Mouse (Mus musculus): Measurements from ENCODE around the gene Coro6.

The Coro6 gene

GRCm38 (mm10) chr11:77464684-77465083 lies 2.5 kb downstream of the Coro6 start:
- no peak for DNase-seq (ENCODE audit: low read depth, low spot score)

- no peak for DNase-seq (ENCODE audit: low read depth, low spot score)
These were observed 2.9 kb downstream of the Coro6 start for GRCm38 (mm10) chr11:77465111-77465510.

GRCm38 (mm10) chr11:77466544-77466943 lies 4.3 kb downstream of the Coro6 start:
- DNase-seq (ENCODE audit: low read depth, low spot score), result no peak

GRCm38 (mm10) chr11:77467157-77467556 lies 4.9 kb downstream of the Coro6 start:
- DNase-seq (ENCODE audit: low read depth, low spot score), result peak; percentile 92

- DNase-seq (ENCODE audit: low read depth, low spot score), result peak; percentile 92
These were observed 5.6 kb downstream of the Coro6 start for GRCm38 (mm10) chr11:77467784-77468183.

- no peak for DNase-seq (ENCODE audit: low read depth, low spot score)
These were observed 6.2 kb downstream of the Coro6 start for GRCm38 (mm10) chr11:77468397-77468796.

GRCm38 (mm10) chr11:77471407-77471806 lies 9.2 kb downstream of the Coro6 start:
- no peak for DNase-seq (ENCODE audit: low read depth, low spot score)

- DNase-seq (ENCODE audit: low read depth, low spot score), result no peak
These were observed 10.6 kb downstream of the Coro6 start for GRCm38 (mm10) chr11:77472775-77473174.

GRCm38 (mm10) chr11:77476216-77476615 lies 14.0 kb downstream of the Coro6 start:
- no peak for DNase-seq (ENCODE audit: low read depth, low spot score)

GRCm38 (mm10) chr11:77476895-77477294 lies 14.7 kb downstream of the Coro6 start:
- DNase-seq (ENCODE audit: low read depth, low spot score), result no peak

GRCm38 (mm10) chr11:77483043-77483442 lies 20.8 kb downstream of the Coro6 start:
- DNase-seq (ENCODE audit: low read depth, low spot score), result no peak

- DNase-seq (ENCODE audit: low read depth, low spot score), result peak; percentile 85
These were observed 21.5 kb downstream of the Coro6 start for GRCm38 (mm10) chr11:77483510-77484255.

GRCm38 (mm10) chr11:77485229-77485628 lies 23.0 kb downstream of the Coro6 start:
- no peak for DNase-seq (ENCODE audit: low read depth, low spot score)

GRCm38 (mm10) chr11:77486798-77487197 lies 24.6 kb downstream of the Coro6 start:
- DNase-seq (ENCODE audit: low read depth, low spot score), result no peak

GRCm38 (mm10) chr11:77488771-77489581 lies 26.8 kb downstream of the Coro6 start:
- DNase-seq (ENCODE audit: low read depth, low spot score), result peak; percentile 48

GRCm38 (mm10) chr11:77489591-77490235 lies 27.5 kb downstream of the Coro6 start, which contains the start of gene Ankrd13b:
Gene Ankrd13b, minus strand, starts transcription at chr11:77489678.
- peak; percentile 62 for DNase-seq (ENCODE audit: low read depth, low spot score)

- no peak for DNase-seq (ENCODE audit: low read depth, low spot score)
These were observed 28.2 kb downstream of the Coro6 start for GRCm38 (mm10) chr11:77490451-77490850.

- peak; percentile 93 for DNase-seq (ENCODE audit: low read depth, low spot score)
These were observed 28.9 kb downstream of the Coro6 start for GRCm38 (mm10) chr11:77491123-77491501.

- DNase-seq (ENCODE audit: low read depth, low spot score), result peak; percentile 38
These were observed 29.5 kb downstream of the Coro6 start for GRCm38 (mm10) chr11:77491502-77492291.

GRCm38 (mm10) chr11:77492311-77492871 lies 30.2 kb downstream of the Coro6 start:
- peak; percentile 57 for DNase-seq (ENCODE audit: low read depth, low spot score)

- peak; percentile 95 for DNase-seq (ENCODE audit: low read depth, low spot score)
These were observed 30.7 kb downstream of the Coro6 start for GRCm38 (mm10) chr11:77492911-77493332.

Measured in CD4-positive, CD25-positive, alpha-beta regulatory T cell, adult 2 months (primary cell).